Mouse (Mus musculus) midbrain, embryonic 11.5 days (tissue): ENCODE results near the gene Bbip1. TPM values are rescaled to one million over a fixed set of nuclear protein-coding genes. Genes with fewer than 3 reads are reported as not detected.

Experiments
- ATAC-seq: fragments of 200-750 bp; cut with Nextera tagmentation; 2 replicates; pipeline ENCODE4 v1.8.0; 2017; ENCODE audit warnings: moderate TSS enrichment, moderate library complexity; ENCODE audit not compliant: low FRiP score
- DNase-seq: peaks from one replicate; pipeline ENCODE4 v3.0.0; 2015; ENCODE audit warnings: low spot score; ENCODE audit errors: missing footprints
- H3K27ac ChIP-seq: fragments of 300-500 bp; sonication (generic); 2 replicates; pipeline ENCODE4 v1.5.1; 2014; ENCODE audit warnings: low read depth, low read length
- H3K27me3 ChIP-seq: fragments of 300-500 bp; sonication (generic); 2 replicates; pipeline ENCODE4 v1.6.1; 2014; ENCODE audit warnings: mild to moderate bottlenecking, low read length, moderate library complexity, mixed read lengths; ENCODE audit not compliant: control insufficient read depth, insufficient read depth
- H3K36me3 ChIP-seq: fragments of 300-500 bp; sonication (generic); 2 replicates; pipeline ENCODE4 v1.6.1; 2014; ENCODE audit warnings: mild to moderate bottlenecking, low read length, moderate library complexity, mixed read lengths; ENCODE audit not compliant: control insufficient read depth, insufficient read depth
- H3K4me1 ChIP-seq: fragments of 300-500 bp; sonication (generic); 2 replicates; pipeline ENCODE4 v1.6.1; 2014; ENCODE audit warnings: low read length; ENCODE audit not compliant: control insufficient read depth, insufficient read depth
- H3K4me2 ChIP-seq: fragments of 300-500 bp; sonication (generic); 2 replicates; pipeline ENCODE4 v1.6.1; 2014; ENCODE audit warnings: mild to moderate bottlenecking, moderate library complexity
- H3K4me3 ChIP-seq: fragments of 300-500 bp; sonication (generic); 2 replicates; pipeline ENCODE4 v1.5.1; 2014; ENCODE audit warnings: low read depth, low read length
- H3K9ac ChIP-seq: fragments of 300-500 bp; sonication (generic); 2 replicates; pipeline ENCODE4 v1.6.1; 2014; ENCODE audit warnings: low read length
- H3K9me3 ChIP-seq: fragments of 300-500 bp; sonication (generic); 2 replicates; pipeline ENCODE4 v1.6.1; 2016; ENCODE audit warnings: low read length; ENCODE audit not compliant: control insufficient read depth
- WGBS: fragments of 180-500 bp; shearing (Covaris S2); extraction: QIAGEN DNeasy Blood & Tissue Kit; methylation state at CpG from one replicate; pipeline ENCODE4 v1.1.7; 2014; 5-methylcytosine and 5-hydroxymethylcytosine counted together
- polyA plus RNA-seq: library from polyadenylated mRNA; unstranded; fragments of >200 nt; fragmentation: Nextera tagmentation; extraction: Ambion mirVana; gene quantifications from 2 replicates; pipeline ENCODE4 v1.2.1, GENCODE M21; 2014

The Bbip1 gene
- 147 and 148 TPM in 2 replicates for polyA plus RNA-seq

GRCm38 (mm10) chr19:53943802-53944785 lies at the start of gene Bbip1, which contains the start of gene Shoc2:
Gene Bbip1, minus strand, starts transcription at chr19:53944627.
Gene Shoc2, plus strand, starts transcription at chr19:53944306.
- peak within 1 kb of the TSS; percentile 97 for H3K9ac ChIP-seq
- peak within 1 kb of the TSS; percentile 93 for H3K27ac ChIP-seq
- H3K4me3 ChIP-seq: peak within 1 kb of the TSS; percentile 96
- H3K4me2 ChIP-seq: peak within 1 kb of the TSS; percentile 60
- peak; percentile 95 for ATAC-seq
- DNase-seq: peak; percentile 99
- H3K9me3 ChIP-seq: no peaks in the 10 kb centered on the region
- WGBS: under 1% methylated on average over 61 of the region's 62 CpGs
- peaks cover 13% of the 10 kb centered on the region for H3K4me1 ChIP-seq
- H3K27me3 ChIP-seq: no peaks in the 10 kb centered on the region
- H3K36me3 ChIP-seq: no peaks in the 10 kb centered on the region

DNA sequence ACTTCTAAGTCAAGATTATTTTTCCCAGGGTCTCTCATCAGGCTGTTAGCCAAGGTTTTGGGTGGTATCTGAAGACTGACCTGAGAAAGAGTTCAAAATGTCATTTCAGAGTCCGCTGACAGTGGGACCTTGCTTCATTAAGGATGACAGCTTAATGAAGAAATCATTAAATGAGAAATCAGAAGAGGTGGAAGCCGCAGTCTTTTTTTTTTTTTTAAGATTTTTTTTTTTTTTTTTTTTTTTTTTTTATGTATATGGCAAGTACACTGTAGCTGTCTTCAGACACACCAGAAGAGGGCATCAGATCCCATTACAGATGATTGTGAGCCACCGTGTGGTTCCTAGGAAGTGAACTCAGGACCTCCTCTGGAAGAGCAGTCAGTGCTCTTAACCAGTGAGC lies 49.4 kb upstream of the Bbip1 start:
- DNase-seq (no peak), ATAC-seq (no peak)
- H3K4me2 ChIP-seq: no peak overlapping the region
- no peaks in the 10 kb centered on the region for H3K27me3 ChIP-seq
- H3K9ac ChIP-seq: no peak overlapping the region
- H3K27ac ChIP-seq: no peak overlapping the region
- H3K36me3 ChIP-seq: no peaks in the 10 kb centered on the region
- no peaks in the 10 kb centered on the region for H3K4me1 ChIP-seq
- H3K4me3 ChIP-seq: no peak overlapping the region
- whole genome bisulfite sequencing: 85% methylated on average over 3 of the region's 3 CpGs
- no peaks in the 10 kb centered on the region for H3K9me3 ChIP-seq

DNA sequence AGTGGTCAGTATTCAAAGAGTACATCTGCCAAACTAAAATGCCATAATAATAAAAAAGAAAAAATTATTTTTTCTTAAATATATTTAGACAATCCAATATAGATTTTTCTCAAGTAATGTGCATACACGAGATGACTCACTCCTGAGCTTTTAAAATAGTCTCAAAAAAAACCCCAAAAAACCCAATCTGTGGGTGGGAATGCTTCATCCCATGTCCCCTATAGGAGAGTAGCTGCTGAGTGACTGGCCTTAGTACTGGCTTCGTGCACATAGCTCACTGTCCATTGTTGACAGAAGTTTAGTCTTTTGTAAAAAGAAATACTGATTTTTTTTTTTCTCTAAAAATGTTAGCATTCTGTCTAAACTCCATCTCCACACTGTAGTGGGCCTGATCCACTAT lies 46.1 kb upstream of the Bbip1 start:
- H3K36me3 ChIP-seq: peaks cover 9% of the 10 kb centered on the region; the same call in 1 of the 2 replicates
- DNase-seq (no peak), ATAC-seq (no peak)
- no peaks in the 10 kb centered on the region for H3K9me3 ChIP-seq
- H3K27ac ChIP-seq: no peak overlapping the region
- H3K4me1 ChIP-seq: no peaks in the 10 kb centered on the region
- H3K4me2 ChIP-seq: no peak overlapping the region
- no peak overlapping the region for H3K9ac ChIP-seq
- 81% methylated on average over 2 of the region's 2 CpGs for WGBS
- H3K27me3 ChIP-seq: no peaks in the 10 kb centered on the region
- H3K4me3 ChIP-seq: no peak overlapping the region

- Histone ChIP-seq H3K36me3 (peaks cover 9% of the 10 kb centered on the region; the same call in 1 of the 2 replicates), H3K9ac (no peak overlapping the region), H3K27ac (no peak overlapping the region), H3K4me1 (no peaks in the 10 kb centered on the region), H3K9me3 (no peaks in the 10 kb centered on the region), H3K4me2 (no peak overlapping the region), H3K4me3 (no peak overlapping the region), H3K27me3 (no peaks in the 10 kb centered on the region)
- DNase-seq (no peak), ATAC-seq (no peak)
- WGBS: 96% methylated on average over 3 of the region's 3 CpGs
Measured at GRCm38 (mm10) chr19:53984628-53985027, 40.2 kb upstream of the Bbip1 start.

- H3K4me1 ChIP-seq: no peaks in the 10 kb centered on the region
- no peaks in the 10 kb centered on the region for H3K27me3 ChIP-seq
- no peak overlapping the region for H3K27ac ChIP-seq
- H3K9ac ChIP-seq: no peak overlapping the region
- WGBS: 97% methylated on average over 1 of the region's 1 CpGs
- ATAC-seq (no peak), DNase-seq (no peak)
- no peak overlapping the region for H3K4me2 ChIP-seq
- peaks cover 9% of the 10 kb centered on the region; the same call in 1 of the 2 replicates for H3K36me3 ChIP-seq
- no peak overlapping the region for H3K4me3 ChIP-seq
- H3K9me3 ChIP-seq: peaks cover 2% of the 10 kb centered on the region; the same call in 1 of the 2 replicates
Measured at GRCm38 (mm10) chr19:53983336-53983735, 38.9 kb upstream of the Bbip1 start.

- WGBS: 71% methylated on average over 3 of the region's 3 CpGs
- H3K9me3 ChIP-seq: peaks cover 2% of the 10 kb centered on the region; the same call in 1 of the 2 replicates
- no peaks in the 10 kb centered on the region for H3K36me3 ChIP-seq
- H3K9ac ChIP-seq: no peak overlapping the region
- no peak overlapping the region for H3K27ac ChIP-seq
- H3K4me3 ChIP-seq: no peak overlapping the region
- ATAC-seq: no peak
- DNase-seq: no peak
- H3K4me1 ChIP-seq: no peaks in the 10 kb centered on the region
- H3K27me3 ChIP-seq: no peaks in the 10 kb centered on the region
- no peak overlapping the region for H3K4me2 ChIP-seq
Measured at GRCm38 (mm10) chr19:53982041-53982440, 37.6 kb upstream of the Bbip1 start.

- Histone ChIP-seq H3K27me3 (no peaks in the 10 kb centered on the region), H3K4me3 (no peak overlapping the region), H3K36me3 (no peaks in the 10 kb centered on the region), H3K27ac (no peak overlapping the region), H3K9me3 (peaks cover 2% of the 10 kb centered on the region; the same call in 1 of the 2 replicates), H3K4me1 (no peaks in the 10 kb centered on the region), H3K9ac (no peak overlapping the region), H3K4me2 (no peak overlapping the region)
- DNase-seq (no peak), ATAC-seq (no peak)
- WGBS: 88% methylated on average over 1 of the region's 1 CpGs
Measured at GRCm38 (mm10) chr19:53973656-53974055, 29.2 kb upstream of the Bbip1 start.

- DNase-seq (no peak), ATAC-seq (no peak)
- no peaks in the 10 kb centered on the region for H3K27me3 ChIP-seq
- no peaks in the 10 kb centered on the region for H3K36me3 ChIP-seq
- H3K9me3 ChIP-seq: no peaks in the 10 kb centered on the region
- 86% methylated on average over 7 of the region's 7 CpGs for WGBS
- H3K9ac ChIP-seq: no peak overlapping the region
- no peak overlapping the region for H3K27ac ChIP-seq
- H3K4me1 ChIP-seq: no peaks in the 10 kb centered on the region
- H3K4me3 ChIP-seq: no peak overlapping the region
- no peak overlapping the region for H3K4me2 ChIP-seq
Measured at GRCm38 (mm10) chr19:53971938-53972337, 27.5 kb upstream of the Bbip1 start.

DNA sequence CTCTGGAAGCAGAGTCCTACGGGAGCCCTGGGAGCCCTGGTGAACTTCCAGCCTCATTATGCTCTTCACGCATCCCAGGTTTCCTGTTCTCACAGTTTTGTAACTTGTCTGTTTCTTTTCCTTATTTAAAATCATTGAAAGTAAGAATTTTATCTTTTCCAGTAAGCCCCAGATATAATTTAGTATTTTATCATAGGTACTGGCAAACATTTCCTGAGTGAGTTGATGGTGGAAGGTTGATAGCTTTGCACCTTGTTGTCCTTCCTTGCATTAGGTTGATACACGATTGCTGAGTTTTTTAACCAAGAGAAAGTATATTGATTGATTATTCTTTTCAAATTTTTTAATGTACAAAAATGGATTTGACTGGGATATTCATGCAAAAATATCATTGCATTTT lies 24.8 kb upstream of the Bbip1 start:
- WGBS: 95% methylated on average over 3 of the region's 3 CpGs
- no peak overlapping the region for H3K27ac ChIP-seq
- H3K9me3 ChIP-seq: no peaks in the 10 kb centered on the region
- DNase-seq: no peak
- no peak overlapping the region for H3K4me3 ChIP-seq
- H3K36me3 ChIP-seq: no peaks in the 10 kb centered on the region
- ATAC-seq: no peak
- no peaks in the 10 kb centered on the region for H3K4me1 ChIP-seq
- no peak overlapping the region for H3K4me2 ChIP-seq
- H3K27me3 ChIP-seq: no peaks in the 10 kb centered on the region
- H3K9ac ChIP-seq: no peak overlapping the region
